Mouse (Mus musculus) kidney, embryonic 15.5 days (tissue): ENCODE measurements at regions not wholly inside any gene's neighbourhood (a gene's known extent, or its start where the extent isn't known, plus 50 kb on each side); places are given as distances from the start of the nearest gene placed in this dataset.

Experiments used
- ATAC-seq: fragments of 200-750 bp; cut with Nextera tagmentation; replicated peaks from 2 replicates; pipeline ENCODE4 v1.8.0; 2017; ENCODE audit warnings: moderate TSS enrichment; ENCODE audit not compliant: low FRiP score
- H3K27ac ChIP-seq: fragments of 300-500 bp; sonication (generic); 2 replicates; pipeline ENCODE4 v1.5.1; 2015; ENCODE audit warnings: mild to moderate bottlenecking, inconsistent platforms
- H3K27me3 ChIP-seq: fragments of 300-500 bp; sonication (generic); 2 replicates; pipeline ENCODE4 v1.6.1; 2015; ENCODE audit warnings: inconsistent platforms
- H3K36me3 ChIP-seq: fragments of 300-500 bp; sonication (generic); 2 replicates; pipeline ENCODE4 v1.6.1; 2015; ENCODE audit warnings: inconsistent platforms
- H3K4me1 ChIP-seq: fragments of 300-500 bp; sonication (generic); 2 replicates; pipeline ENCODE4 v1.6.1; 2015; ENCODE audit warnings: inconsistent platforms
- H3K4me2 ChIP-seq: fragments of 300-500 bp; sonication (generic); 2 replicates; pipeline ENCODE4 v1.6.1; 2015; ENCODE audit warnings: moderate library complexity, mild to moderate bottlenecking, inconsistent platforms
- H3K4me3 ChIP-seq: fragments of 300-500 bp; sonication (generic); replicated peaks from 2 replicates; pipeline ENCODE4 v1.5.1; 2015; ENCODE audit warnings: mild to moderate bottlenecking, inconsistent platforms
- H3K9ac ChIP-seq: fragments of 300-500 bp; sonication (generic); 2 replicates; pipeline ENCODE4 v1.6.1; 2015; ENCODE audit warnings: mild to moderate bottlenecking, inconsistent platforms
- H3K9me3 ChIP-seq: fragments of 300-500 bp; sonication (generic); replicated peaks from 2 replicates; pipeline ENCODE4 v1.6.1; 2016; ENCODE audit warnings: inconsistent platforms
- WGBS: fragments of 180-500 bp; shearing (Covaris S2); methylation state at CpG from one replicate; pipeline ENCODE4 v1.1.7; 2015; ENCODE audit warnings: mixed read lengths; 5-methylcytosine and 5-hydroxymethylcytosine counted together

- ATAC-seq = no peak
- H3K4me2 ChIP-seq = 0 out of 2 replicates have a peak overlapping the region, but pooled peaks have one; percentile 1
- 0 out of 2 replicates have a peak, but pooled peaks cover 5% of the 10 kb centered on the region for H3K27me3 ChIP-seq
- H3K36me3 ChIP-seq = no peaks in the 10 kb centered on the region
- no peak overlapping the region for H3K4me3 ChIP-seq
- no peak overlapping the region for H3K9ac ChIP-seq
- no peak overlapping the region for H3K27ac ChIP-seq
- H3K9me3 ChIP-seq = no peaks in the 10 kb centered on the region
- 0 out of 2 replicates have a peak, but pooled peaks cover 3% of the 10 kb centered on the region for H3K4me1 ChIP-seq
- 18% methylated on average over 17 of the region's 17 CpGs for WGBS
Measured at GRCm38 (mm10) chr4:152816139-152816757, 338.6 kb upstream of the Kcnab2 start.

- no peak overlapping the region for H3K27ac ChIP-seq
- H3K9me3 ChIP-seq = no peaks in the 10 kb centered on the region
- no peak for ATAC-seq
- H3K4me3 ChIP-seq = no peak overlapping the region
- no peak overlapping the region for H3K9ac ChIP-seq
- 81% methylated on average over 7 of the region's 7 CpGs for WGBS
- H3K27me3 ChIP-seq = no peaks in the 10 kb centered on the region
- no peak overlapping the region for H3K4me2 ChIP-seq
- H3K4me1 ChIP-seq = no peaks in the 10 kb centered on the region
- H3K36me3 ChIP-seq = no peaks in the 10 kb centered on the region
Measured at GRCm38 (mm10) chr4:152806611-152807010, 328.9 kb upstream of the Kcnab2 start.

- Histone ChIP-seq H3K4me1 (no peaks in the 10 kb centered on the region), H3K9ac (no peak overlapping the region), H3K27ac (no peak overlapping the region), H3K4me2 (no peak overlapping the region), H3K9me3 (no peaks in the 10 kb centered on the region), H3K4me3 (no peak overlapping the region), H3K27me3 (no peaks in the 10 kb centered on the region), H3K36me3 (no peaks in the 10 kb centered on the region)
- WGBS = 11% methylated on average over 10 of the region's 10 CpGs
- peak; percentile 95 for ATAC-seq
Measured at GRCm38 (mm10) chr4:152799392-152799791, 321.7 kb upstream of the Kcnab2 start.

- Histone ChIP-seq H3K9me3 (peaks cover 3% of the 10 kb centered on the region; the same call in 1 of the 2 replicates), H3K27me3 (no peaks in the 10 kb centered on the region), H3K4me2 (no peak overlapping the region), H3K4me1 (no peaks in the 10 kb centered on the region), H3K36me3 (no peaks in the 10 kb centered on the region), H3K4me3 (no peak overlapping the region), H3K27ac (no peak overlapping the region), H3K9ac (no peak overlapping the region)
- WGBS = 83% methylated on average over 7 of the region's 7 CpGs
- no peak for ATAC-seq
Measured at GRCm38 (mm10) chr4:152788431-152788830, 310.8 kb upstream of the Kcnab2 start.

- Histone ChIP-seq H3K27ac (no peak overlapping the region), H3K9me3 (no peaks in the 10 kb centered on the region), H3K27me3 (no peaks in the 10 kb centered on the region), H3K9ac (no peak overlapping the region), H3K4me1 (no peaks in the 10 kb centered on the region), H3K4me3 (no peak overlapping the region), H3K36me3 (no peaks in the 10 kb centered on the region), H3K4me2 (no peak overlapping the region)
- ATAC-seq = no peak
- WGBS = 88% methylated on average over 2 of the region's 2 CpGs
Measured at GRCm38 (mm10) chr4:152784972-152785371, 307.3 kb upstream of the Kcnab2 start.

GRCm38 (mm10) chr4:152779526-152779925 is 301.9 kb upstream of the Kcnab2 start:
- no peak overlapping the region for H3K27ac ChIP-seq
- no peaks in the 10 kb centered on the region for H3K27me3 ChIP-seq
- no peak for ATAC-seq
- no peaks in the 10 kb centered on the region for H3K36me3 ChIP-seq
- WGBS = 62% methylated on average over 17 of the region's 17 CpGs
- no peaks in the 10 kb centered on the region for H3K4me1 ChIP-seq
- no peak overlapping the region for H3K9ac ChIP-seq
- no peak overlapping the region for H3K4me2 ChIP-seq
- H3K9me3 ChIP-seq = no peaks in the 10 kb centered on the region
- H3K4me3 ChIP-seq = no peak overlapping the region

- WGBS = 75% methylated on average over 6 of the region's 6 CpGs
- H3K4me1 ChIP-seq = 0 out of 2 replicates have a peak, but pooled peaks cover 2% of the 10 kb centered on the region
- no peak for ATAC-seq
- no peaks in the 10 kb centered on the region for H3K36me3 ChIP-seq
- no peaks in the 10 kb centered on the region for H3K9me3 ChIP-seq
- H3K9ac ChIP-seq = no peak overlapping the region
- H3K4me2 ChIP-seq = no peak overlapping the region
- no peak overlapping the region for H3K27ac ChIP-seq
- no peak overlapping the region for H3K4me3 ChIP-seq
- no peaks in the 10 kb centered on the region for H3K27me3 ChIP-seq
Measured at GRCm38 (mm10) chr4:152775801-152776200, 298.1 kb upstream of the Kcnab2 start.

- no peak overlapping the region for H3K9ac ChIP-seq
- H3K27ac ChIP-seq = no peak overlapping the region
- no peak overlapping the region for H3K4me2 ChIP-seq
- H3K4me1 ChIP-seq = 0 out of 2 replicates have a peak, but pooled peaks cover 2% of the 10 kb centered on the region
- no peaks in the 10 kb centered on the region for H3K36me3 ChIP-seq
- no peak for ATAC-seq
- H3K9me3 ChIP-seq = 0 out of 2 replicates have a peak, but pooled peaks cover 3% of the 10 kb centered on the region
- 73% methylated on average over 7 of the region's 7 CpGs for WGBS
- no peak overlapping the region for H3K4me3 ChIP-seq
- no peaks in the 10 kb centered on the region for H3K27me3 ChIP-seq
Measured at GRCm38 (mm10) chr4:152771386-152771785, 293.7 kb upstream of the Kcnab2 start.

- 83% methylated on average over 5 of the region's 5 CpGs for WGBS
- ATAC-seq = no peak
Measured at GRCm38 (mm10) chr4:152767372-152767771, 289.7 kb upstream of the Kcnab2 start.

GRCm38 (mm10) chr4:152763116-152763515 is 285.4 kb upstream of the Kcnab2 start:
- peaks cover 3% of the 10 kb centered on the region; the same call in 1 of the 2 replicates for H3K9me3 ChIP-seq
- H3K4me1 ChIP-seq = no peaks in the 10 kb centered on the region
- no peak overlapping the region for H3K4me3 ChIP-seq
- H3K27me3 ChIP-seq = no peaks in the 10 kb centered on the region
- ATAC-seq = no peak
- WGBS = 36% methylated on average over 6 of the region's 6 CpGs
- H3K27ac ChIP-seq = no peak overlapping the region
- H3K36me3 ChIP-seq = no peaks in the 10 kb centered on the region
- H3K4me2 ChIP-seq = no peak overlapping the region
- H3K9ac ChIP-seq = no peak overlapping the region

More at GRCm38 (mm10) chr4:152767372-152767771, 289.7 kb upstream of the Kcnab2 start:
- Histone ChIP-seq H3K4me2 (no peak overlapping the region), H3K4me3 (no peak overlapping the region), H3K9me3 (peaks cover 3% of the 10 kb centered on the region; the same call in 1 of the 2 replicates), H3K27ac (no peak overlapping the region), H3K36me3 (no peaks in the 10 kb centered on the region), H3K9ac (no peak overlapping the region), H3K27me3 (no peaks in the 10 kb centered on the region), H3K4me1 (0 out of 2 replicates have a peak, but pooled peaks cover 2% of the 10 kb centered on the region)

GRCm38 (mm10) chr4:152762576-152762975 is 284.9 kb upstream of the Kcnab2 start:
- H3K27ac ChIP-seq = no peak overlapping the region
- no peak overlapping the region for H3K4me2 ChIP-seq
- H3K9me3 ChIP-seq = peaks cover 3% of the 10 kb centered on the region; the same call in 1 of the 2 replicates
- H3K27me3 ChIP-seq = no peaks in the 10 kb centered on the region
- ATAC-seq = no peak
- 57% methylated on average over 4 of the region's 4 CpGs for WGBS
- no peak overlapping the region for H3K9ac ChIP-seq
- H3K4me1 ChIP-seq = no peaks in the 10 kb centered on the region
- H3K4me3 ChIP-seq = no peak overlapping the region
- H3K36me3 ChIP-seq = no peaks in the 10 kb centered on the region

- Histone ChIP-seq H3K36me3 (no peaks in the 10 kb centered on the region), H3K4me2 (no peak overlapping the region), H3K9ac (no peak overlapping the region), H3K9me3 (no peaks in the 10 kb centered on the region), H3K27me3 (no peaks in the 10 kb centered on the region), H3K4me3 (no peak overlapping the region), H3K4me1 (no peaks in the 10 kb centered on the region), H3K27ac (no peak overlapping the region)
- 75% methylated on average over 5 of the region's 5 CpGs for WGBS
- no peak for ATAC-seq
Measured at GRCm38 (mm10) chr4:152757191-152757590, 279.5 kb upstream of the Kcnab2 start.

- Histone ChIP-seq H3K36me3 (no peaks in the 10 kb centered on the region), H3K9me3 (no peaks in the 10 kb centered on the region), H3K9ac (no peak overlapping the region), H3K4me3 (no peak overlapping the region), H3K27me3 (no peaks in the 10 kb centered on the region), H3K4me1 (no peaks in the 10 kb centered on the region), H3K4me2 (no peak overlapping the region), H3K27ac (no peak overlapping the region)
- ATAC-seq = no peak
- WGBS = 55% methylated on average over 10 of the region's 10 CpGs
Measured at GRCm38 (mm10) chr4:152756535-152756934, 278.9 kb upstream of the Kcnab2 start.
